Mouse (Mus musculus) adrenal gland, postnatal 14 days (tissue): Measurements from ENCODE around the gene Myo3b. TPM values are rescaled to one million over a fixed set of nuclear protein-coding genes. Genes with fewer than 3 reads are reported as not detected.
A peak's percentile ranks its signal among the peaks of the same experiment; 100 is the strongest.

Experiments used
- DNase-seq: peaks from one replicate; pipeline ENCODE4 v3.0.0; 2021; ENCODE audit warnings: mixed read lengths
- total RNA-seq: library from RNA; stranded (reverse); gene quantifications from 2 replicates; pipeline ENCODE4 v1.2.3, GENCODE M21; 2021

Myo3b gene
- total RNA-seq, 1 experiment from 2014 or later = not detected

DNA sequence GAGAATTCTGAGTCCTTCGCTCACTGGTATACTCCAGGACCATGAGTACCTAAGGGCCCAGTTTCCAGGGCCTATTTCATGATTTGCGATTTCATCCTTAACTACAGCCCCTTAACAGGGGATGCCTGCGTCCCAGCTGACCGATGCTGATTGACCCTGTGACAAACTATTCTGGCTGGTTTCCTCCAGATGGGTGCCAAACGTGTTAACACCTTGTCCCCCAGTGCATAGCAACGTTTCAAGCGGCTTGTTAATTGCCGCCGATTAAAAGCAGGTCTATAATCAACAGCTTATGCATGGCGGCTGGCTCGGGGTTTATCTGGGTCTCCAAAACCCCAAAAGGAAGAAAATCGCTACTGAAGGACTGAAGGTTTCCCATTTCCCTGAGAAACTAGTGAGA lies 417.3 kb downstream of the Myo3b start:
- DNase-seq = no peak

DNA sequence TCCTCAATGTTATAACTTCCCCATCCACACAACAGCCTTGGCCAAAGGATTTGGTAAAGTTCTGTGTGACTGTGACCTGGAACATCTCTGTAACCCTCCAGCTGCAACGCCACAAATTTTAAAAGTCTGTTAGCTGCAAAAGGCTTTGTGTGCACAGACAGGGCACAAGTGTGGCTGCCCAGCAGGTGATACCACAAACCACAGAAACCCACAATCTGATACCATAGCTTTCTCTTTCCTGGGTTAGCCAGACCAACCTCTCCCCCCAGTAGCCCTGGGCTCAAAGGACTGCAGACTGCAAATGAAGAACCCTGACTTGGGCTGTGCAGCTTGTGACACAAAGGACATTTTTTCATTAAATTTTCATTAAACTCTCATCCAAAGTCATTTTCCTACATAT lies 424.7 kb downstream of the Myo3b start:
- no peak for DNase-seq

- no peak for DNase-seq
Measured at GRCm38 (mm10) chr2:70471136-70471535, 432.2 kb downstream of the Myo3b start.

DNA sequence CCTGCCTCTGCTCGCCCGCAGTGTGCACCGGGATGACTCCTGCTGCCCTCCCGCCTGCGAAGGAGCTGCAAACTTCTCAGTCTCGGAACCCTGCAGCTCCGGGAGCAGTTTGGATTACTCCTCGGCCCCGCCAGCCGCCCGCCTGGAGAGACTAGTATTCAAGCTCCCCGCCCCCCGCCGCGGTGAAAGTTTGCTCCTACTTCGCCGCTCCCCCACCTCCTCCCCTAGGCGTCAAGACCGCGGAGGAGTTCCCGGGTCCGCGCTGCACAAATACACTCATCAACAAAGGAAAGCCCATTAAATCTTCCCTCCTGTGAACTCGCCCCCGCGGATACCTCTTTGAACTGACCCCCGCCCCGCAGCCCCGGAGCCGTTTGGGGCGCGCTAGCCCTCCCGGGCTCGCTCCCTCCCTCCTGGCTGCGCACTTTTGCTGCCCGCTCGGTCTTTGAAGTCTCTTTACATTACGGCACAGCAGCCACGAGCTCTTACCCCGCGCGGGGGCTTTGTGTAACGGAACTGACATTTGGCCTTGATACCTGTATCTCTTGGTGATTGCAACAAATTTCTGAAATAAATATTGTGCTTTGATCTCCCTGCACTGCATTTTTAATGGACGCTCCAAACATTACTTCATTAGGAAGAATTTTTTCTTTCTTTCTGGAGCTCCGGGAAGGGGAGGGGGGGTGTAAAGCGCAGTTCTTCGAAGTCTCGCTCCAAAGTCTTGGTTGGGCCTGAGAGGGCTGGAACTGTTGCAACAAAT lies 433.1 kb downstream of the Myo3b start:
- DNase-seq = peak; percentile 73

Other genes with a start within 250 kb of the Myo3b start
- gene Ccdc173, start 249.6 kb upstream of the Myo3b start, total RNA-seq = 1.2 and 1.7 TPM in 2 replicates
- gene Phospho2, start 249.5 kb upstream of the Myo3b start, total RNA-seq = 20.8 and 22.4 TPM in 2 replicates
- 10.6 and 11.0 TPM in 2 replicates for gene Klhl23, start 217.2 kb upstream of the Myo3b start, total RNA-seq
- 185 TPM in 2 replicates for gene Ssb, start 177.6 kb upstream of the Myo3b start, total RNA-seq
- gene Mettl5, start 153.5 kb upstream of the Myo3b start, total RNA-seq = 22.3 and 26.6 TPM in 2 replicates
- gene Ubr3, start 141.9 kb upstream of the Myo3b start, total RNA-seq = 67.5 and 74.4 TPM in 2 replicates